Mouse (Mus musculus) layer of hippocampus, adult 18-20 months (tissue): ENCODE data around the gene Arhgap29. TPM values are rescaled to one million over a fixed set of nuclear protein-coding genes. Genes with fewer than 3 reads are reported as not detected.
A peak's percentile ranks its signal among the peaks of the same experiment; 100 is the strongest.

ENCODE experiments used
- DNase-seq, 2 experiments: peaks; one replicate each; pipeline ENCODE4 v3.0.0; 2022; ENCODE audit warnings: low spot score in 2 of 2
- long read RNA-seq: library from polyadenylated mRNA; stranded (forward); transcript quantifications from one replicate; pipeline ENCODE4 v2.0.0, GENCODE M21; 2021
- total RNA-seq, 2 experiments: library from RNA; stranded (reverse); gene quantifications; 2 replicates each; pipeline ENCODE4 v1.2.3; 2021

The Arhgap29 gene
- 10 to 100 TPM; 11.6 to 12.6 TPM for total RNA-seq
- long read RNA-seq, full-length matches to known transcripts: 1 of 3 reads
- long read RNA-seq, partial matches to known transcripts: 0 of 3 reads
- long read RNA-seq, other reads (novel, unspliced or antisense): 2 of 3 reads

DNA sequence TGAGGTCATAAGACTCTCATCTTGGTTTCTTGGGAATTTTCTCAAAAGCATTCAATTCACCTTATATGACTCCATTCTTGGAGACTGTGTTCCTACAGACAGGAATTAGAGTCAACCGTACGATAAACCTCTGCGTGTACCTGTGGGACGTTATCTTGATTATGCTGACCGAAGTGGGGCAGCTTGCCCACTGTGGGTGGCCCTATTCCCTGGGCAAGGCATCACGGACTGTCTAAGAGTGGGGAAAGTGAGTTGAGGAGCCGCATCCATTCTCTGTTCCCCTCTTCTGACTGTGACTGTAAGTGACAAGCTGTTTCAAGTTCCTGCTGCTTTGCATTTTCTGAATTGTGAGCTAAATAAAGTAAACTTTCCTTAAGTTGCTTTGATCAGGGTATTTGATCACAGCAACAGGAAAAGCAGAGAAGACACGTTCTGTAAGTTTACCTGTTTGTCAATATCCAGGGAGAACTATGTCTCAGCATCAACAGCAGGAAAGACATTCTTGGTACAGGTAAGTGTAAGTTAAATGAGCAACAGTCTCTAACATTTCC lies at the start of gene Arhgap29:
Gene Arhgap29, plus strand, starts transcription at position 501 of the 551 bp plus-strand sequence.
- no peak for DNase-seq

DNA sequence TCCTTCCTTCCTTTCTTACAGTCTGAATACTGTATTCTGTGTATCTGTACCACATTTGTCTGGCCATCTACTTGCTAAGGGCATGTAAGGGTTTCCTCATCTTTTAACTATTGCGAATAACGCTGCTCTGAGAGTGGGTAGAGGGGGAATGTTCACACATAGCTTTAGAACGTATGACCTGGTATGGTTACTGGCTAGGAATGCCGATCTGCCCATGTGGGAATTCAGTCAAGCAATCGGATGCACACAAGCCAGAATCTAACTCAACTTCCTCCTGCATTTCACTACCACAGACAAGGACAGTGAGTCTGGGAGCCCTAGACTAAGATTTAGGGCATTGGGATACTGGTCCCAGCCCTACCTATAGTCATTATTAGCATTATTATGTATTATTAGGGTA lies 49.6 kb upstream of the Arhgap29 start:
- no peak for DNase-seq

DNA sequence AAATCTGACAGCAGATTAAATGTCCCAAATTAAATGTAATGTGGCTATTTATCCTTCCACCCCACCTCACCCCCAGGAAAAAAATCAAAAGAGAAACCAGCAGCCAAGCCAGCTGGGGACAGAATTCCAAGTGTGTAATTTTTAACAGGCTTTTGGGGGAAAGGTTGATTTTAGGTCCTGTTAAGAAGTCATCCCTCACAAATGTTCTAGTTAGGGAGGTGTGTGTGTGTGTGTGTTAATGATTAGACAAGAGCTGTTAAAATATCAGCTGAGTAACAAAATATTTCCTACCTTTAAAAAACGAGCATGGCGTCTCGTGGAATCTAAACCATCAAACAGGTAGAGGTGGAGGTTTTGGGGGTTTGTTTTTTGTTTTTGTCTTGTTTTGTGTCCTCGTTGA lies 49.1 kb upstream of the Arhgap29 start:
- no peak for DNase-seq

DNA sequence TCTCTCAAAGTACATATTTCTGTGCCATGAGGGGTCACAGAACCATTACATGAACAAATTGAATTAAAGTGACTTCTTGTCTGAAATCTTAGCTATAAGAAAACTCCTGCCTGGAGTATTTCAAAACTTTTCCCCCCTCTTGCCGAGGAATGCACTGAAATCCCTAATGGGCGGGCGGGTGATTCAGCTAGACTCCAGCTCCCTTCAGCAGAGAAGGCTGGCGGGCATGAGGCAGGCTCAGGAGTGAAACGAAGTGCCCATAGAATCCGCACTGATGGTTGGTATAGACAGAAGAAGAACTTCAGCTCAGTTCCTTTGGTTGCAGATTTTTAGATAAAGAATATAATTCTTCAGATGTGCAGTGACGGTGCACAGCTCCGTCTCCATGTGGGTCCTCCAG lies 48.6 kb upstream of the Arhgap29 start:
- no peak for DNase-seq

DNA sequence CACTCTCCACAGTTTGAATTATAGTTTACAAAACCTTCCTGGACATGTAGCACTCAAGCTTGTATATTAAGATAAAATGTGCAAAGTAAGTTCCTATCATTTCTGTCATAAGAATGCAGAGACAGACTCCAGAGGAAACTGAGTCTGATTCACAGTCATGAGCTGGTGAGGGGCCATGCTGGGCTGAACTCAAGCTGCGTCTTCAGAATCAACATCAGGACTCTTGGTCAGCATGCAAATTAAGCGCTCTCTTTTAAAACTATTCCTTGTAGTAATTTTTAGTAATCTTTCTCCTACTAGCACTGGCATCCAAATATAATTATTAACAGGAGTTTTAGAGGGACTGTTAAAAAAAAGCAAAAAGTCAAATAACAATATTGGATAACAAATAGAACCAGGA lies 47.9 kb upstream of the Arhgap29 start:
- no peak for DNase-seq

DNA sequence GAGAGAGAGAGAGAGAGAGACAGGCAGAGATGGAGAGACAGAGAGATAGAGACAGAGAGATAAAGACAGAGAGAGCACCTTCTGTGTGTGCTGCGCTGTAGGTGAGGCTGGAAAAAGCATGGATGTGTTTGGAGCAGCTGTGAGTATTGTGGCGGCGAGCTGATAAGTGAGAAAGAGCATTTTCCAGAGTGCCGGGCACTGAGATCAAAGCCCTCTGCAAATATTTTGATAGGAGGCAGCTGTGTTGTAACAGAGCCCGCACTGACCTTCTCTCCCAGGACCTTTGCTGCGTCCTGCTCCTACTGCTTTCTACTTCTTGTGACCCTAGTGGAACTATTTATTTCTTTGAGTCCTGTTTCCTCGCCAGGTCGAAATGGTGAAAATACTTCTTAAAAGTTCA lies 45.7 kb upstream of the Arhgap29 start:
- no peak for DNase-seq

DNA sequence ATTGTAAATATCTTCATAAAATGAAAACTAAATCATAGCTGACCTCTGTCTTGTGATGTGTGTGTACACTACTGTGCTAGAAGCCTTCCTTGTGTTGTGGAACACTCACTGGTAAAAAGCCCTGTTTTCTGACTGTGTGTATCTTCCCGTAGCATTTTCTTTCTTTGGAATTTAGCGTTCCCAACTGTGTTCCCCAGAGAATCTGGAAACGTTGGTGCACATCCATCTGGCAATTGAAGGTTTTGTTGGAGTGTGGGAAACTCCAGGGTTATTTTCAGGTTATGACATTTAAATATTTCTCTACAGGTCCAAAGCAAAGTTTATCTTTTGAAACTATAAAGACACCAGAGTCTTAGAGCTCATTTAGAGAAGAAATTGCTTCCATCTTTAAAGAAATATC lies 43.2 kb upstream of the Arhgap29 start:
- peak in 1 of 2 experiments; percentile 43 for DNase-seq

DNA sequence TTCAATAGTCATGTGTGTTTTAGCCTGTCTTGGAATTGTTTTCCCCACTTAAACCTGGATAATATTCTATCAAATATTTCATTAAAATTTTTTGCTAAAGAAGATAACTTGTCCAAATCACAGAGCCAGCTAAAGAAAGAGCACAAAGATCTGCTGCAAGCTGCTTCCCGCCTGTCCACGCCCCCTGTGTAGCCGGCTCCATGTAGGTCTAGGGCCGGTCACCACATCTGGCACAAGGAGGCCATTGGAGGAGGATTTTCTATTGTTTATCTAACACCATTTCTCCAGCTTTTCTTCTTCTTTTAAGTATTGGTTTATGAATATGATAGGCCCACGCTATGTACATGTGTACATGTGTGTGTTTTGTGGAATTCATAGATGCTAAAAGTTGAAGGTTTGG lies 38.9 kb upstream of the Arhgap29 start:
- no peak for DNase-seq

DNA sequence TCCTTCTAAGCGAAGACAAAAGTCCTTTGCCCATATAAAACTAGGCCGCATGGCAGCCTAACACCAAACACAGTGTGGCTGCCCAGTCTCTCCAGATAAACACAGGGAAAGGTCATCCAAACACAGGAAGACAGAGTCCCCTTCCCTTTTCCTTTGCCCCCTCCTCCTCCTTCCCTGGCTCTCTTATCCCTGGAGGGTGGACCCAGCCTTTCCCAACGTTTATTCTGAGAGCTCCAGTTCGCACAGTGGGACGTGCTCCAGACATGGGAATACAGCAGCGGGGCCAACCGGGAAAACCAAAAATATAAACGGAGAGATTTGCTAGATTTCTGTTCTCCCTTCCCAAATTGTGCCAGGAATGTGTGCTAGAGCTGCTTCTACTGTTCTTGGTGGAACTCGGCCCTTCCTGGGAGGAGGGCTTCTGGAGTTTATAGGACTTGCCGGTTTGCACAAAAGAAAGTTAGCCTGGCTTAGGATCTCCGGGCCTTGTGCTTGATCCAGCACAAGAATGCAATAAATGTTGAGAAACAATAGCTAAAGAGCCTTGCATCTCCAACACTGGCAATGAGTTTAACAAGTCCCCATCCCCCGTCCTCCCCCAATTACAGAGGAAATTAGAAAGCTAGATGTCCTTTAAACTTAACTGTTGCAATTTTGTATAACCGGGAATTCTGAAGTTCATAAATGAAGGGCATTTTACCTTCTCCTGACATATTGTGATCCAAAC lies 37.7 kb upstream of the Arhgap29 start:
- DNase-seq: no peak

DNA sequence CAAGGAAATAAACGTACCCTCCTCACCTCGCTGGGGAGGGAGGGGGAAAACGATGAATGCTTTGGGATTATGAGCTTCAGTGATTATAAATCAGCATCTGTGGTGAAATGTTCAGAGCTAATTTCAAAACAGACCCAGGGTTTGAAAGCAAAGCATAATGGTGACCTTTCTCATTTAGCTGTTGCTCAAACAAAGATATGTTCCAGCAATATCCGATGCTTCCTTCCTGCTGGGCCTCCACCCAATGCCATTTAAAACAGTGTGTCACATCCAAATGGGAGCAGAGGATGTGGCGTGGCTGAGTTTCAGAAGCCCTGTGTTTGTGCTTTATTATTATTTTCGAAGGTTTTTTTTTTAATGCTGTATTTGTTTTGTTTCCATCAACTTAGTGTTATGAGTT lies 37.1 kb upstream of the Arhgap29 start:
- no peak for DNase-seq

DNA sequence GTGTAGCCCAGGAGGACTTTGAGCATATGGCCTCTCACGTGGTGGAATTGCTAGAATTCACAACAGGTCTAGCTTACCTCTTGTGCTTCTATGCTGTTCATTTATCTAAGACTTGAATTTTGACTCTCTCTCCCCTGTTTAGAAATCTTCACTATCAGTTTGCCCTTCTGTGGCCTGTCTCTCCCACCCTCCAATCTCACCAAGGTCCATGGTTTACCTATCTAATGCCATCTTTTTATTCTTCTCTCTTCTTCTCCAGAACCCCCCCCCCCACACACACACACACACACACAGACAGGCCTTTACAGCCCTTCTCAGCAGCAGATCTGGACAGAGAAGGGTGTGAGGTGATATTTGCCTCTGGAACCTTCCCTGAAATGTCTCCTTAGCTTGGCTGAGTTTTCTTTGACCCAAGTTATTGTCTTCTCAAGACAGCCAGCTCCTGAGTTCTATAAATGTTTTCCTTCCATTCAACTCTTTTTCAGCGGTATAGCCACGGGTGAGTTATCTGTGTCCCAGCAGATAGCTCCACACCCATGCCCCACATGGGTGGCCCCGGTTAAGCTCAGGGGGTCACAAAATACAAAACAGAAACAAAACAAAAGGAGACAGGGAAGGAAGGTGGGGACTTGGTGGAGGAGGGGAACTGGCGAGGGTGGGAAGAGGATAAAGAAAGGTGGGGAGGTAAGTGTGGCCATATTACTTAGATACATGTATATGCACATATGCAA lies 35.4 kb upstream of the Arhgap29 start:
- no peak for DNase-seq

DNA sequence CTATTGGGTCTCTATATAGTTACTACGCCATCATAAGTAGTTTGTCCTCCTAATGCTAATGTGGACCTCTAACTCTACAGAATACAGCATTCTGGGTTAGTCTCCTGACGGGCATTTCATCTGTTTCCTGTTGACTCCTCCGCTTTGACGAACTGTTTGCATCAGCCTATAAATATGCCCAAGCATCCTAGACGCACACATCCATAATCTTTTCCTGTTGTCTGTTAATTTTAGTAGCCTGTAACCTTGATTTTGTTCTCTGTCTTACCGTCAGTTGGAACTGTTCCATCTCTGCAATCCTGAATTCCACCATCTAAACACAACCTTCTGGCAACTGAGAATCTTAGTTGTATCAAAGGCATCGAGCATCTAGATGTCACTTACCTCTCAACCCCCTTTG lies 34.7 kb upstream of the Arhgap29 start:
- no peak for DNase-seq

DNA sequence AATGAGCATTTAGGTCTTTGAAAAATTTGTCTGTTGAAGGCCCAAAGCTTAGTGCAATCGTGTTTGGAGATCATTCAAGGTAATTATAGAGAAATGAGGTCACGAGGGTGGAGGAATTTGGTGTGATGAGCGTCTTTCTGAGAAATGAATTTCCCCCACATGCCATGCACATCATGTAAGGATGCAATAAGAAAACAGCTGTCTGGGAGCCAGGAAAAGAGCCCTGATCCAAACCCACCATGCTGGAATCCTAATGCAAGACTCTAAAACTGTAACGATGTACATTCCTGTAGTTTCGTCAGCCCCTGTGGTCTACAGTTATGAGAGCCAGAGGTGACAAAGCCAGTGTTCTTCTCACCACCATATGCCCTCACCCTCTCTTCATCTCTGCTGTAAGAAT lies 32.4 kb upstream of the Arhgap29 start:
- no peak for DNase-seq

DNA sequence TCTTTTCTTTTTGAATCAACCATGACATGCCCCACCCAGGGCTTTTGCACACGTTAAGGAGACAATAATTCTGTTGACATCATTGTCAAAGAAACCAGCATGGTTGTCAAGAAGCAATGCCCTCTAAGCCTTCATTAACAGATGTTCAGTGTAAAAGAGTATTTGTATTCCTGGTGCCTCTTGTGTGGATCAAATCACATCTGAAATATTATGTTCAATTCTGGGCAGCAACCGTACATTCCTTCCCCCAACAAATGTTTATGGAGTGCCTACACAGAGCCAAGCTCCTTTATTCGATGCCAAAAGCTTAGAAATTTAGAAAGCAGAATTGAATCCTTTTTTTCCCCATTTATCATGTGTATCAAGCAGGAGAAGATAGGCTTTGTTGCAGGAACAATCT lies 31.6 kb upstream of the Arhgap29 start:
- no peak for DNase-seq

DNA sequence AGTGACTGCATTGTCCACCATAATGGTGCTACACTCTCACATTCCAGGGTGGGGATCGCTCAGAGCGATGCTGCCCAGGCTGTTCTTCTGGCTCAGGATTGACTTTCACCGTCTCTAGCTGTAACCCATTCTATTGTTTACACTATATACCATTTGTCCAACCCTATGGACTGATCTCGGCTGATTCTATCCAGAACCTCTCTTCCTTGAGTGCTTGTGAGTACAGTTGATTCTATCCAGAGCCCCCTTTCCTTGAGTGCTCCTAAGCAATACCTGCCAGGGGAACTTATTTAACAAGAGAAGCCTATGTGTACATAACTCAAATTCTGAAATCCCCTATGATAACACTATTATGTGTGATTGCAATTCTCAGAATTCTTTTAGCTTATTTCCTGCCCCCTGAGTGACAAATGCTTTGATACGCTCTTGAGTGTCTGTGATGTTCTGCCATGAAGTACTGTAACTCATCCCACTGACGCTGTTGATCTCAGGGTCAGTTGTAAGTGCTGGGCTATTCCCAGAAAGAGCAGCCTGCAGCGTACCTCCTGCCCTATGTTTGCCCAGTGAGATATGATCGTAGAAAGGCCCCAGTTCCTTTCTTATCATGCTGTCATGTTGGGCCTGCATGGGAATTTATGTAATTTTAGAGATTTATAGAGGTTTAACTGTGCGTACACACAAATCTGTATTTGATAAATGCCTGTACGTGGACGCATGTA lies 27.4 kb upstream of the Arhgap29 start:
- DNase-seq: no peak

DNA sequence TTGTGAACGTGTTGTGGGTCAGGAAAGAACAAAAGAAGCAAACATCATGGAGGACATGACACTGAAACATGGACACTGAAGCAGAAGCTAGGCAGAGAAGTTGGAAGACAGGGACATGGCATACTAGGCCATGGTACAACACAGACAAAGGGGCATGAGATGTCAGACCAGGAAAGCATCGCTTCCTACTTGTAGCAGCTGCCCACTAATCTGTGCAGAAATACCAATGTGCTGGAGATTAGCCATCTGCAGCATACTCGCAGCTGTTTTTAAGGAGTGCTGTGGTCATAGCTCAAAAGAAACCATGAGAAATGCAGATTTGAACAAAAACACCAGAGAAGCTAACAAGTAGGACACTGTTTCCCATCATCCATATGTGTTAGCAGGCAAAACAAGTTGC lies 24.7 kb upstream of the Arhgap29 start:
- DNase-seq: no peak

DNA sequence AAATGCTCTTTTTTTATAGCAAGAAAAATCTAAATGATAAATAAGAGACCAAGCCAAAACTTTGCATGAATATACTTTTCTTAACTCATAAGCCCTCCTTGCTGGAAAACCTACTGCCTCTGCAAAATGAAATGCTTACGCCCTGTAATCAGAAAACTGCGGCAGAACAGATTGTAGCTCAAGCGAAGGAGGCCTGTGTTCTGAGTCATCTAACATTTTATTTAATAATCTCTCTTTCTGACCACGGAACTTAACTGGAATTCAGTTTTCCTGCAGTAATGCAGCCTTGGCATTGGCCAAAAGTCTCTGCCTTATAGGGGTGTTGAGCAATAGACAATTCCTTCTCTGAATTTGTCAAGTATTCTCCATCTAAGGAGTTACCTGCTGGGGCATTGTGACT lies 19.5 kb upstream of the Arhgap29 start:
- peak in 1 of 2 experiments; percentile 4 for DNase-seq

DNA sequence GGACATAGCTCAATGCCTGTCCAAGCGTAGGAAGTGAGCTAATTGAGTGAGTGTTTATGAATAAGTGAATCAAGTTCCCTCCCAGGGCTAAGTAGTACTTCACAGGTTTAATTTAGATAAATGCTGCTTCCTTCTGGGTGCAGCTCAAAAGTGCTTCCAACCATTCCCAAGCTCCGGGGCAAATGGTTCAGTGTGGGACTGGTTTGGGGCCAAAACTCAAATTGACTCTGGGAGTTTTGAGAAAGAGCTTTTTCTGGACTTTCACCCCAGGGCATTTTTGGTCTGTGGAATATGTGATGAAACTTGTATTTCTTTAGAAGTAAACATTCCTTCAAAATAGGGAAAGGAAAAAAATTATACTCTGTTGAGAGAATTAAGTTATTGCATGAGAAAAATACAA lies 16.1 kb upstream of the Arhgap29 start:
- no peak for DNase-seq

DNA sequence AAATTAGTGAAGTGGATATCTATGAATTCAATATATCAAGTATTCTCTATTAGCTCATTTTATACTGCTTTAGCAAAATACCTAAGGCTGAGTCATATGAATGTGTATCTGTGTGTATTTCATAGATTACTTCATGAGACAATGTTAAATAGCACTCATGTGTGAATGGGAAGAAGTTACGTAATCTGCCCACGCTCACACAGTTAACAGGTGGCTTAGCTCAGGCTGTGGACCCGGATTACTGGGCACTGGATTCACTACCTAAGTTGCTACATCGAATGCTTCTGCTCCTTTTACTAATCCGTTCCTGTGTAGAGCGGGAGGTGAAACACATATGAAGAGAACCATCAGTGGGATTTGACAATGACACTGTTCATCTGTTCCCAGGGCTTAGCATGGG lies 15.3 kb upstream of the Arhgap29 start:
- no peak for DNase-seq

DNA sequence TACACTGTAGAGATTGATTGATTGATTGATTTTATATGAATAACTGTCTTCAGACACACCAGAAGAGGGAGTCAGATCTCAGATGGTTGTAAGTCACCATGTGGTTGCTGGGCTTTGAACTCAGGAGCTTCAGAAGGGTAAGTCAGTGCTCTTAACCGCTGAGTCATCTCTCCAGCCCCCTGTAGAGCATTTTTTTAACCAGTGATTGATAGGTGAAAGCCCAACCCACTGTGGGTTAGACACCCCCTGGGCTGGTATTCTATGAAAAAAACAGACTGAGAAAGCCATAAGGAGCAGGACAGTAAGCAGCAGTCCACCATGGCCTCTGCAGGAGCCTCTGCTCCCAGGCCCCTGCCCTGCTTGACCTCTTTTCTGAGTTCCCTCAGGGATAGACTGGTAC lies 12.7 kb upstream of the Arhgap29 start:
- DNase-seq: no peak

DNA sequence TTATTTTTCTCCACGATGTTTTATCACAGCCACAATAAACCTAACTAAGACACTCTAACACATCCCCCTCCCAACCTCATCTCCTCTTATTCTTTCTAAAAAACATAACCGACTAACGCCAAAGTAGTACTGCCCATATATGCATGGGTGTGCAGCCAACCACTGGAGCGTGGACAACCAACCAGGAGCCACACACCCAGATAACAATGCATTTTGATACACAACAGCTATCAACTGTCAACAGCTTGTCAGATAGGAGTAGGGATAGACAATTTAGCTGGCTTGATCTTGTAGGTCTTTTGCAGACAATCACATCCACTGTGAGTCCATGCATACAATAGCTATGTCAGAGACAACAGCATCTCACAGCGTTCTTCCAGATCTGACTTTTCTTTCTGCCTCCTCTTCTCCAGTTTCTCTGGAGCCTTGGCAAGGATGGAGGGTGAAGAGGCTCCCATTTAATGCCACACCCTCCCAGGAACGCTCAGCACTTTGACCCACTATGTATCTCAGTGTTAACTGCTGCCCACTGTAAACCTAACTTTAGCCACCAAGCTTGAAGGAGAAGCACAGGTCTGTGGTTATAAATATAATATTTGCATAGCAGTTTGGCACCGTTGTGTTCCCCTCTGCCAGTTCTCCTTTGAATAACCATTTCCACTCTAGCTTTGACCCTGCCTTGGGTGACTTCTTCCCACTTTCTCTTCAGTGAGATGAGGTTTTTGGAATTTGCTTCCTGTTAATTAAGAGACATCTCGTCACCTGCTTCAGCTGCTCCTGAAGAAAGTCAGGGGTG lies 12.0 kb upstream of the Arhgap29 start:
- no peak for DNase-seq
